Mouse (Mus musculus) hindlimb bud, embryonic 11.5 days (tissue): ENCODE results near the gene Adap1.
A peak's percentile ranks its signal among the peaks of the same experiment; 100 is the strongest.

ENCODE experiments used
- DNase-seq: peaks from one replicate; pipeline ENCODE4 v3.0.0-alpha.2; 2012; ENCODE audit warnings: low read depth, low spot score; ENCODE audit errors: extremely low spot score

The Adap1 gene

GRCm38 (mm10) chr5:139252910-139253245 is 72.5 kb downstream of the Adap1 start:
- peak; percentile 5 for DNase-seq

DNA sequence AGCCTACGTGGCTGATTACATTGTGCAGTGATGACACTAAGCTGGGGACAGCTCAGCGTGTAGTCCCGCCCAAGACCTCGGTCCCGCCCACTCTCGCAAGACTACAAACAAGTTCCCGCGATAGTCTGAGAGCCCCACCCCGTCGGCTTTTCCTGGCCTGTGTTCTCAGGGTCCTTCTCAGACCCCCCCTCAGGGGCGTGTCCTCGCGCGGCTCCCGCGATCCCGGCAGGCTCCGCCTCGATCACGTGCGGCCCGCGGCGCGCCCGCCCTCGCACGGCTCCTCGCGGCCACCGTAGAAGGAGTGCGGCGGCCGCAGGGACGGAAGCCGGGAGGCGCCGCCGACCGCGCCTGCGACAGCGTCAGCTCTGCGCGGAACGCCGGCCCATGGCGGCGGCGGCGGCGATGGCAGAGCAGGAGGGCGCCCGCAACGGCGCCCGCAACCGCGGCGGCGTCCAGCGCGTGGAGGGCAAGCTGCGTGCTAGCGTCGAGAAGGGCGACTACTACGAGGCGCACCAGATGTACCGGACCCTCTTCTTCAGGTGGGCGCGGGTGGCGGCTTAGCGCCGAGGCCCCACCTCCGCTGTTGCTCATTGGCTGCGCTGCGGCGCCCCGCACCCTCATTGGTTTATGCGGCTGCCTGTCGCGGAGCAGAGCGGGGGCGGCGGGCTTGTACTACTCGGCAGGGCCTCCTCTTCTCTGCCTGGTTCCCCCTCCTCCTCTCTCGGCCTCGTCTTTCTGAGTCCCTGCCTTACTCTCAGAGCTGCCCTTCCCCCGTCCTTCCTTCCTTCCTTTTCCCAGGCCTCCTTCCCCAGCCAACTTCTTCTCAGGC is 73.1 kb downstream of the Adap1 start, which contains the start of gene Get4:
Gene Get4 (plus strand): TSS at position 244 of the 829 bp plus-strand sequence.
- peak; percentile 95 for DNase-seq

DNA sequence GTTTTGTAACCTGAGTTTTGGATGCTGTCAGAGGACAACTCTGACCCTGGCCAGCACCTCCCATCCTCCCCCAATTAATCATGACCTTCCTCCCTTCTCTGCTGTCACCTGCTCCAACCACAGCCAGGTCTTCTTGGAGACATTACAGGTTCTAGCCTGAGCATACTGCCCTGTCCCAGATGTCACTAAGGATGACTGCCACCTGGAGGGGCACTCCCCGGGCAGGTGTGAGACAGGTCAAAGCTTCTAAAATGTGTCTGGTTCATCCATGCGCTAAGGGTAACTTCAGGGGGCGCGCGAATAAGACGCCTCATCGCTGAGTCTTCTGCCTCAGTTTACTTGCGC is 73.7 kb downstream of the Adap1 start:
- no peak for DNase-seq

GRCm38 (mm10) chr5:139251279-139251678 is 74.1 kb downstream of the Adap1 start:
- no peak for DNase-seq

DNA sequence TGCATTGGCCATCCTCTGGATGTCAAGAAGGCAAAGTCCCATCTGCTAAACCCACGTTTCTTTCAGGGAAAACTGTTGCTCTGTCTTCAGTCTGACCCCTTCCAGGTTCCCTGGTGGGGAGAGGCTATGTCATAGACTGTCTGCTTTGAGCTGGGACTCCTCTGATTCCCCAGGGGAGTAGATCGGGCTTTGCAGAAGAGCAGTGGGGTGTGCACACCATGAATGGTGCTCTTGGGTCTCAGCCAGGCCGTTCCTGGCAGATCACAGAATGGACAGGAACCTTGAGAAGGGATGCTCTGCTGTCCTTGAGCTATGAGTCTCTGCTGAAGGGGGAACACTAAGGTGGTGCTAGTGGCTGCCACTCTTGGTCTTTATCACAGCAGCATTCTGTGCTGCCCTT is 76.6 kb downstream of the Adap1 start:
- no peak for DNase-seq

- no peak for DNase-seq
These were observed 77.7 kb downstream of the Adap1 start for GRCm38 (mm10) chr5:139247767-139248166.

DNA sequence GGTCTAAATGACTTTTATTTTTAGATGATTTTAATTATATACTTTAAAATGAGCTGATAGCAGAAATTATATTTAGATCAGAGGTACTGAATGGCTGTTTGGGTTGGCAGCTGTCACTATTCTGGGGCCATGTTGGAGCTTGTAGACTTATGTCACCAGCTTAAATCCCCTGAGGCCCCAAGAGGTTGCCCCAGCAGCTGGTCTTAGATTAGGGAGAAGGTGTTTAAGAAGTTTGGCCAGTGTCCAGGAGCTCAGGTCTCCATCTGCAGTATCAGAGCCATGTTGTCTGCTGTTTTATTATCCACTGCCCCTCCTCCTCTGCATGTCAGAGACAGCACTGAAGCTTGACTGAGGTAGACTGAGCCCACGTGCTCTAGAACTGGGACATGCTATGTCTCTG is 82.0 kb downstream of the Adap1 start:
- no peak for DNase-seq

DNA sequence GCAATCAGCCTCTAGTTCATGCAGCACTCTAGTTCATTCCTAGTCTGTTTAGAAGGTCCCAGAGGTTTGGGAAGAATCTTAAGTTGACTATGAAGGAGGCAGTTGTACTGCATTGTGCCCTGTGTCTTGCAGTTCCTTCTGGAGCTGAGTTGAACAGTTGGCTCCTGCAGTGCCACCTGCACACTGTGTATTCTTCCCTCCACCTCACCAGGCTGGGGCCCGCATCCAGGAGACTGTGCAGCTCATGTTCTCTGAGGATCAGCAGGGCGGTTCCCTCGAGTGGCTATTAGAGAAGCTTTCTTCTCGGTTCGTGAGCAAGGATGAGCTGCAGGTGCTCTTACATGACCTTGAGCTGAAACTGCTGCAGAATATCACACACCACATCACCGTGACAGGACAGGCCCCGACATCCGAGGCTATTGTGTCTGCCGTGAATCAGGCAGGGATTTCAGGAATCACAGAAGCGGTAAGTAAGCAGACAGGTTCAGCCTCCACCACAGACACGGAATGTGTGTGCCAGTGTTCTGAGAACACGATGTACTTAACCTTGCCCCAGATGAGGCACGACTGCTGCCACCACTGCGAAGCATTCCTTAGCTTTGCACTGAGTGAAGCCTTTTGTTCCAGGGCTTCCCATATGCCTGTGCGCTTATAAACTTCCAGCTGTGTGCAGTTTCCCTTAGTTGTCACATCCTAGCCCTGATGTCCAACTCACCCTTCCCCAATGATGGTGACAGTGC is 84.2 kb downstream of the Adap1 start:
- DNase-seq = no peak

GRCm38 (mm10) chr5:139237436-139237835 is 88.0 kb downstream of the Adap1 start:
- no peak for DNase-seq

- no peak for DNase-seq
These were observed 91.0 kb downstream of the Adap1 start for GRCm38 (mm10) chr5:139234423-139234822.

DNA sequence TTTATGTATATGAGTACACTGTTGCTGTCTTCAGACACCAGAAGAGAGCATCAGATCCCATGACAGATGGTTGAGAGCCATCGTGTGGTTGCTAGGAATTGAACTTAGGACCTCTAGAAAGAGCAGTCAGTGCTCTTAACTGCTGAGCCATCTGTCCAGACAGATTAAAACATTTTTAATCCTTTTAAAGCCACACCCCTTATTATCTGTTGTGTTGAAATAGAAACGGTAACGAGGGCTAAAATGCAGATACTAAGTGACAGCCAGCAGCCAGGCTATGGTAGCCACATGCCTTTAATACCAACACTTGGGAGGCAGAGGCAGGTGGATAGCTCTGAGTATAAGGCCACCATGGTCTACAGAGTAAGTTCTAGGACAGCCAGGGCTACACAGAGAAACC is 93.3 kb downstream of the Adap1 start:
- DNase-seq = no peak

- DNase-seq = no peak
These were observed 95.7 kb downstream of the Adap1 start for GRCm38 (mm10) chr5:139229716-139230115.

GRCm38 (mm10) chr5:139228318-139228717 is 97.1 kb downstream of the Adap1 start:
- no peak for DNase-seq

DNA sequence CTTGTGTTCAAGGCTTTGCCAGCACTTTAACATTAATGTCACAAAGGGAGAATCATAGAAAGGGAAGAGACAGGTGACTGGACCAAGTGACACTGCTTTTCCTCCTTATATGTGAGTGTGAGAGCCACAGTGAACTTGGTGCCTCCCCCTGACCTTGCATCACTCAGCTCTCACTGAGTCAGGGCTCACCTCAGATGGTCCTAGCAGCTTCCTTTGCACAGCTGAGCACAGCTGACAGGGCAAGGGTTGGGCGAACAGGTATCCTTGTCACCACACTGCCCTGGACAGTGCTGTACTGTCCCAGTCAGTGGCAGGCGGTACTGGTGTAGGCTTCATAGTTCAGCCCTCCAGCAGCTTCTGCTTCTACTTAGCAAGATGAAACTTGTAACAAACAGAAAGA is 97.8 kb downstream of the Adap1 start:
- no peak for DNase-seq

DNA sequence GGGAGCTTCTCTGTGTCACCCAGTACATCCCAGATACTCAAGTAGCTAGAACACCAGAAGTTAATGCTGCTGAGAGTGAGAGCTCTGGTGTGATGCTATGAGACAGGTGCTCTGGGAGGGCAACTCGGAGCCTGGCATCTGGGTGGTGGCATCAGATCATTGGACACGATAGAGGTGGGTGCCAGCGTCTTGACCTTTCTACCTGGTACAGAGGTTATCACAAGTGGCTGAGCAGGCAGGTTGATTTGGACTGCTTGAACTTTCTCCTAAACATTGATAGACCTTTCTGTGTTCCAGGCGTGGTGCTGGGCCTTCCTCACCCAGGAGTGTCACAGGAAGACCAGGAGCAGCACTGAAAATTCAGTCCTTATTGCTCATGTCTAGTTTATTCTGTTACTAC is 98.2 kb downstream of the Adap1 start:
- DNase-seq = no peak

DNA sequence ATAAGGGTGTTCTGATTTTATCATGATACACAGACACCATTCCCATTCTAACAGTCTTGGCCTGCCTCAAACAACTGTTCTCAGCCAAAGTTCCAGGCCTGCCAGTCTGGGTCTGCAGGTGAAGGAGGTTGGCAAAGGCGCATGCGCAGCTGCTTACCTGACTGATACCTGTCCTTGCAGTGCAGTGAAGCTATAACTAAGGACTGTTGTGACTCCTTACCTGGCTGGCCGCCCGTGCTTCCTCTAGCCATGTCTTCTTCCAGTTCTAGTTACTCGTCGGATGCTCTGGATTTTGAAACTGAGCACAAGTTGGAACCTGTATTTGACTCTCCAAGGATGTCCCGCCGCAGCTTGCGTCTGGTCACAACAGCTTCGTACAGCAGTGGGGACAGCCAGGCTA is 102.1 kb downstream of the Adap1 start:
- DNase-seq = no peak
